Mouse (Mus musculus) G1E (cell line): ENCODE measurements around the gene Mzt1.

Experiments
- CTCF ChIP-seq: IDR thresholded peaks from 2 replicates; pipeline ENCODE4 v1.5.1; 2012; ENCODE audit warnings: low read depth, low read length, inconsistent platforms, mixed read lengths
- TAL1 ChIP-seq: conservative IDR thresholded peaks from 2 replicates; pipeline ENCODE4 v1.6.1; 2012; ENCODE audit warnings: low read depth, low read length, inconsistent platforms, mixed read lengths

DNA sequence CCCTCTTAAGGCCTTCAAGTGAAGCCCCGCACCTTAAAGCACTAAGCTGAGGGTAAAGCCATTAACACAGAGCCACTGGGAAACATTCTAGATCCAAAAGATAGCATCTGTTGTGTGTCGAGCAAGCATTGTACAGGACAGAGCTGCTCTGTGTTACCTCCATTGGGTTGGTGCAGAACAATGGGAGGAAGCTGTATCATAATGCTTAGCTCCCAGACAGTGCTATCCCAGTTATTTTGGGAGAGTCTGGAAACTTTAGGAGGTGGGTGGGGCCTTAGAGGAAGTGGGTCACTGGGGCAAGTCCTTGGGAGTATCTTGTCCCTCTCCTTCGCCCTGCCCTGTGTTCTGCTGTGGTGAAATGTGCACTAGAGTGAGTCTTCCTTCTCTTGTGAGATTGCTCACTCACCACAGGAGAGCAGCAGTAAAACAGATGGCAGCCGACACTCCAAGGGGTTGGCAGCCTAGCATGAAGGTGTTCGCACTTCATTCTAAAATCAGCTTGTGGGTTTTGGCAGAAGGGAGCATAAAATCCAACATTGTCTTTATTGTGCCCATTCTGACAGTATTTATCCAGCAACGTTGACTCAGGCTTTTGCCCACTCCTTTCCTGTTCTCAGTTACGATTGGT is 13.1 kb upstream of the Mzt1 start:
- no peak for TF ChIP-seq CTCF
- no peak for TF ChIP-seq TAL1
